Mouse (Mus musculus) liver, adult 2 months (tissue): Measurements from ENCODE around the gene 6820408C15Rik.

Experiments
- CTCF ChIP-seq: fragments of 200-500 bp; IDR thresholded peaks from 2 replicates; pipeline ENCODE4 v1.5.1; 2011; ENCODE audit warnings: low read depth, low read length, control low read depth
- POLR2A ChIP-seq: fragments of 200-500 bp; IDR thresholded peaks from 2 replicates; pipeline ENCODE4 v1.6.1; 2011; ENCODE audit warnings: low read length, control low read depth; ENCODE audit not compliant: insufficient read depth; ENCODE audit errors: extremely low read depth

DNA sequence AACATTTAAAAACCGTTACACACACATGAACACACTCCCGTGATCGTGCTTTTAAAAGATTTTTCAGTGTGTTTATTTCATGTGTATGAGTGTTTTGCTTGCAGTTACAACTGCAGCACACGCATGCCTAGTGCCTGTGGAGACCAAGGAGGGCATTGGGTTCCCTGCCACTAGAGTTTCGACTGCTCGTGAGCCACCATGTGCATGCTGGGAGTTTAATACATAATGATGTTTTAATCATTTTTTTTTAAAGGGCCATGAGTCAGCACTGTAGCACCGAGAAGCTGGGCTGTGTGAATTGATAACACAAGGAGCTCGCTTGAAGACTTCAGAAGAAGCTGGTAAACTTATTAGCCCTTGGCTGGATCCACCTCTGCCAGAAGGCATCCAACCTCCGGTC lies 41.8 kb upstream of the 6820408C15Rik start:
- TF ChIP-seq CTCF (no peak), POLR2A (no peak)
